Mouse (Mus musculus): ENCODE data around the gene Rhox9. TPM values are rescaled to one million over a fixed set of nuclear protein-coding genes. Genes with fewer than 3 reads are reported as not detected.

The Rhox9 gene
- under 1 TPM in 1 of 2 experiments, not detected in 1; 0.27 TPM for polyA plus RNA-seq (2017; shearing (Covaris generic))

DNA sequence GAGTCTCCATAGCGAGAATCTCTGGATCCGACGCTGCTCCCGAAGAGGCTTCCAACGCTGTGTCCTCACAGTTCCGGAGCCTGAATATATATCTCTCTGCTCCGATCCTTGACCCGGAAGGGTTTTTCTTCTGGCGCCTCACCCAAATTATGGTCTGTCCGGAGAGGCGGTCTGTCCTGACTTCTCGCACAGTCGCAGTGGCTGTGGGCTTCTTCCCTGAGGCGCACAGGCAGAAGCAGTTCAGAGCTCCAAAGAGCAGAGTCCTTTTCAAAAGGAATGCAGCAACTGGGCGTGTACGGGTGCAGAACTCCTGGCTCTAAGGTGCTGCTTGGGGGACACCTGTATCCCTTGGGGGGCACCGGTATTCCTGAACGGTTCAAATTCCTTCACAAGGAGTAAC is at the start of gene Rhox9:
Rhox9 (minus strand) TSS at position 101 of the 400 bp plus-strand sequence.

DNA sequence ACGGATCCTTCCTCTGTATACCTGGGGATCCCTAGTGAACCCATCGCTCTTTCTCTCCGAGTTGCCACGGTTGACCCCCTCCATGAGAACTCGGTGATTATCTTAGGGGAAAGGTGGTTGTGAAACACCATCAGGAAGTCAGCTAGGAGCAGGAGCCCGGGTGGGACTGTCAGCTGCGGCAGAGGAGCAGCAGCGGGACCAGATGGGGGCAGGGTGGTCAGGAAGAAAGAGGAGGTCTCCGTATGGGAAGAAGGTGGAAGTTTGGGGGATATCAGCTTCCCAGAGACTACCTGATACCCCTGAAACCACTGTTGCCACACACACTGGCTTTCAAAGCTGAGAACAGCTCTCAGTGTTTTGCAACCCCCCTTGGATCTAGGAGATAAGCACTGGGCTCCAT is 4.4 kb downstream of the Rhox9 start, which contains the start of gene Rhox7b:
Rhox7b (minus strand) TSS at position 101 of the 400 bp plus-strand sequence.

DNA sequence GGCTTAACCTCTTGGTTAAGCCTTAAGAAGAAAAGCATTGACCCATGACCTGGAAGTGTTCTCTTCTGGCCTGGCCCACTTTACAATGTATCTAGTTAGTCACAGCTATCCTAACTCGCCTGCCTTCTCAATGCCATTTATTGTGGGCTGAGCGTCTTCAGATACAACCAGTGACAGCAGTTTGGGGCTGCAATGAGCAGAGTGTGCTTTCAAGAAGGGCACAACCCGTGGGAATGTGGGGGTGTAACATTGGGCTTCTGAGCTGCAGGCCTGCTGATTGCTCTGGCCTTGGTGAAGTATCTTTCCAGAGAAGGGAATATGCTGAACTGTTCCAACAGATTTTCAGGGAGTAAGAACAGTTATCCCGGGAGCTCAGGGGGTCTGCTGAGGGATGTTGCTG is 22.7 kb downstream of the Rhox9 start, which contains the start of gene Rhox8:
Rhox8 (minus strand) TSS at position 101 of the 400 bp plus-strand sequence.

Other genes starting within 250 kb of the Rhox9 start
- not detected for gene Rhox3h, start 233.0 kb downstream of the Rhox9 start, polyA plus RNA-seq (2017; shearing (Covaris generic))
- gene Rhox2h, start 228.5 kb downstream of the Rhox9 start, polyA plus RNA-seq (2017; shearing (Covaris generic)) = not detected
- not detected for gene Rhox5, start 96.9 kb downstream of the Rhox9 start, polyA plus RNA-seq (2017; shearing (Covaris generic))
- not detected for gene Rhox6, start 74.9 kb downstream of the Rhox9 start, polyA plus RNA-seq (2017; shearing (Covaris generic))
- not detected for gene Rhox7a, start 70.1 kb downstream of the Rhox9 start, polyA plus RNA-seq (2017; shearing (Covaris generic))
- under 1 TPM in 1 of 2 experiments, not detected in 1; 0.20 TPM for gene Rhox8, start 22.8 kb downstream of the Rhox9 start, polyA plus RNA-seq (2017; shearing (Covaris generic))
- not detected for gene Rhox7b, start 4.5 kb downstream of the Rhox9 start, polyA plus RNA-seq (2017; shearing (Covaris generic))
- gene Btg1-ps1, start 117.0 kb upstream of the Rhox9 start, polyA plus RNA-seq (2017; shearing (Covaris generic)) = not detected
- not detected for gene Btg1-ps2, start 141.3 kb upstream of the Rhox9 start, polyA plus RNA-seq (2017; shearing (Covaris generic))
- gene Rhox10, start 164.7 kb upstream of the Rhox9 start, polyA plus RNA-seq (2017; shearing (Covaris generic)) = not detected
- gene Rhox11, start 183.4 kb upstream of the Rhox9 start, polyA plus RNA-seq (2017; shearing (Covaris generic)) = not detected
- under 1 TPM in 1 of 2 experiments, not detected in 1; 0.28 TPM for gene Rhox12, start 209.1 kb upstream of the Rhox9 start, polyA plus RNA-seq (2017; shearing (Covaris generic))
- gene Rhox13, start 219.4 kb upstream of the Rhox9 start, polyA plus RNA-seq (2017; shearing (Covaris generic)) = not detected

Data from activated CD4-positive, CD25-positive, alpha-beta regulatory T cell (primary cell).